Mouse (Mus musculus): ENCODE measurements at regions not wholly inside any gene's neighbourhood (a gene's known extent, or its start where the extent isn't known, plus 50 kb on each side); places are given as distances from the start of the nearest gene placed in this dataset.

DNA sequence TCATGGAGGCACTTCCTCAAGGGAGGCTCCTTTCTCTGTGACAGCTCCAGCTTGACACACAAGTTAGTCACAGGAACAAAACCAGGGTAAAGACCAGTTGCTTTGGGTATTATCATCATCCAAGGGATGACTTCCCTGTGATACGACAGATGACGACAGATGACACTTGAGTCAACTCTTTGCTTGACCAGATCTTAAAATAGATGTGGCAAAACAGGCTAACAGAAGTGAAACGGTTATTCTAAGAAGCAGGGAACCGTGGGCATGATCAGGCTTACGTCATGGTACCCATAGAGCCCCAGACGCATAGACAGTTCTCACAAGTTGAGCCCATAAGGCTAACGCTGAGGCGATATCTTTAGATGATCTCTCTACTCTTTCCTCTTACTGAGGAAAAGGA, 160.3 kb downstream of the Dyrk2 start:
- no peak for DNase-seq (ENCODE audit: low read depth, low spot score)

DNA sequence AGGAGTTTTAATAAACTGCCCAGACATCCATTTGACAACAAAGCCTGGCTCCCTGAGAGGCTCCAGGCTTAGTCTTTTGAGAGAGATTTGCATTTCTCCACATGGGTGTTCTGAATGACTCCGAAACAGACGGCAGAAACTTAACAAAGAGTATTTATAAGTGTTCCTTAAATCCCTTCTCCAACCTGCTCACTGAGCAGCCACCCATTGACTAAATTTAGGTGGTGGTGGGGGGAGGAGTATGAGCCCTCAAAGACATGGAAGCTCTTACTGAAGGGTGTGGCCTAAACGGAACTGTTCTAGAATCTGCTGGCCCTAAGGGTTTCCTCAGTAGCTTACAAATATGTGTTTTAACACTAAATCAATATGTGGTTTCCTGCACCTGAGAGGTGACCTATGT, 158.5 kb downstream of the Dyrk2 start:
- DNase-seq (ENCODE audit: low read depth, low spot score) = peak; percentile 12

DNA sequence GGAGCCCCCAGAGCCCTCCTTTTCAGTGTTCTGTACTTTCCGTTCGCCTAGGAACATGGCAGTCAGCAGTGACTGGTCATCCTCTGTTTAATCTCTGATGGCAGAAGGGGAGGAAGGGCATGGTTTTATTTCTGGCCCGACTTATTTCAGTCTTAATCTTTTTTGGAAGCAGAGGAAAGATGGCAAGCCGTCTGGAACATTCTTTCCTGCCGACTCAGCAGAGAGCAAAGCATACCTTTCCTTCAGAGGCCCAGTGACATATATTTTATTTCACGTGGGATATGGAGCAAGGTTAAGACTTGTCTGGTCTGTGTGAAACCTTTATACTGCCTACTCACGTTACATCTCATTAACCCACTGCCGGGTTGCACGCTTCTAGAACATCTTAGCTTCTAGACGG, 158.1 kb downstream of the Dyrk2 start:
- no peak for DNase-seq (ENCODE audit: low read depth, low spot score)

DNA sequence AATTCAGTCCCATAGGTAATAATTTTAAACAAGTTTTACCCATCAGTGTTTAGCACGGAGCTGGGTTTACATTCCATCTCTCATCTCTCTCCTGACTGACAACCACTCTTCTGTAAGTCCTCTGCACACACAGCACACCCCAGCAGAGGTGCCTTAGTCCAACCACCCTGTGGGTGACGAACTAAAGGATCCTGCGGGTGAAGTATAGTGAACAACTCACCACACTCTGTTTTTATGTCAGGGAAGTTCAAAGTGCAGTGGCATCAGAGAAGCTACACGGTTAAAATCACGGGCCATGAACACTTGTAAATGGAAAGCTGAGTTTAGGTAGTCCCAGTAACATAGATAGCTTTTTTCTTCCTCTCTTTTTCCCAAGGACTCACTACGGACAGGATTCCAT, 157.1 kb downstream of the Dyrk2 start:
- DNase-seq (ENCODE audit: low read depth, low spot score) = no peak

DNA sequence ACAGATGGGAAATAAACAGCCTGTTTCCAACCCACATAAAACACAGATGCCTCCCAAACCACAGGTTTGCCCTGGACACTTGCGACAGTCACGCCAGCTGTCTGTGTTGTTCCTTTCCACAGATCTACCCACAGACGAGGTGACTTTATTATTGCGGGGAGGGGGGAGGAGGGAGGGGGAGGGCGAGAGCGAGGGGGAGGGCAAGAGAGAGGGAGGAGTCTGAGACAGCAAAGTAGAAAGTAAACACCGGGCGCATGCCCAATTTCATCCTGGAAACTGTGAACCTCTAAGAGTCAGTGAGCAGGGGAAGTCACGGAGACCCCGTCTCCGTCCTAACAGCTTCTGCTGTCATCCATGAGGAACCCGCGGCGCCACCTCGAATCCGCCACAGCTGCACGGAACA, 155.8 kb downstream of the Dyrk2 start:
- no peak for DNase-seq (ENCODE audit: low read depth, low spot score)

DNA sequence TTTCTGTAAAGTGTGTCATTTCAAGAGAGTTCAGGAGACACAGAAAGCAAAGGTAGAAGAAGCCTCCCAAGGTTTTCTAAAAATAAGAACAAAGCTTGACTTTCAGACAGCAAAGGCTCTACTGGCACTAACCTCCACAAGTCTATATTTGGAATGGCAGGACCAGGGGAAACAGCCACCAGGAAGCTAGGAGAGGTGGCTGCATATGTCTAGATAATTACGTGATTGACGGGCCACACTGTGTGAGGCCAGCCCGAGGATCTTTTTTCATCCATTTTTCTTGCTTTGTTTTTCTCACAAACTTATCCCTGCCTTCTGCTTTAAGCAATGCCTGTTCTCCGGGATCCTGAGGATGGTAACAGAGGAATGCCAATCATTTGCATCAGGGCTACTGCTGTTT, 155.4 kb downstream of the Dyrk2 start:
- DNase-seq (ENCODE audit: low read depth, low spot score) = no peak

DNA sequence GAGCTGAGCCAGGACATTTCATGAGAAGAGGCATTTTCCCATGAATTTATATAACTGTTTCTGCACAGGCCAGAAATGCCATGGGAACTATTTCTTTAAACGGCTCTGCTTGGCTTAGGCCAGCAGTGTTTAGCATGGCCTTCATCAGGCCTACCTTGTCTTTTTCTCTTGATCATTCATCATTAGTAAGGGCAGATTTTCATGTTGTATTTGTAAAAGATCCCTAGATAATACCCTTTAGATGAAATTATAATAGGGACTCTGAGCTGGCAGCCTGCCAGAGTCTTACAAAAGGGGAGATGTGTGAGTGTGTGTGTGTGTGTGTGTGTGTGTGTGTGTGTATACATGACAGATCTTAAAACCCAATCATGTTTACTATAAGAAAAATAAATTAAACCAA, 149.4 kb downstream of the Dyrk2 start:
- no peak for DNase-seq (ENCODE audit: low read depth, low spot score)

DNA sequence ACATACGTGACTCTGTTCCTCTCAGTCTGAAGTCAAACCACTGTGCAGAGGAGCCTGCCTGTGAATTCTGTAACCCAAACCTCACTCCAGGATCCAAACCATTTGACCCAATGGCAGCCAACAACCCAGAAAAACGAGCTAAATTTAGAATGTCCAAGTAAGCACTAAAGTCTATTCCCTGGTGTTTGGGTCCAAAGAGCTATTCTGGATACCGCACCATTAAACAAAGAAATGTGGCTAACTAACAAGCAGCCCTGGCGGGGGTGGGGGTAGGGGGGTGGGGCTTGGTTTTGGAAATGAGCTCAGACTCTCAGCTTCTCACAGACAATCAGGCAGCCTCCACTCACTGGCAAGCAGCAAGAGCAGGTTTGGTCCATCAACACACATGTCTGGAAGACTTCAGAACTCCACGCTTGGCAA, 147.9 kb downstream of the Dyrk2 start:
- DNase-seq (ENCODE audit: low read depth, low spot score) = no peak

DNA sequence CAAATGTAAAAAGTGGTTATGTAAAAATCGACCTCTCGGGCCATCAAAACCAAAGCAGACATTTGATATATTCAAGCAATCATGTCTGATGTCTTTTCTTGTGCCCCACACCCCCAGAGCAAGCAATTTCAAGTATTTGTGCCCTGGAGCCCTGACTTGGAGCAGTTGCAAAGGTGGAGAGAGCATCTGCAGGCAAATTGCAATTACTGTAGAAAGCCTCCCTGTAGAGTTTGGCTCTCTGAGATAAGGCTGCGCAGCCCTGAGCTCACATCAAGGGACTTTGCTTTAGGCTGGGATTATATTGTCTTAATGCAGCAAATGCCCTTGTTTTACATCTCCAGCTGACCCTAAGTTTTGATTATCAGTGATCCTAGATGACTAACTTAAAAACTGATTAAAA, 147.3 kb downstream of the Dyrk2 start:
- DNase-seq (ENCODE audit: low read depth, low spot score) = no peak

DNA sequence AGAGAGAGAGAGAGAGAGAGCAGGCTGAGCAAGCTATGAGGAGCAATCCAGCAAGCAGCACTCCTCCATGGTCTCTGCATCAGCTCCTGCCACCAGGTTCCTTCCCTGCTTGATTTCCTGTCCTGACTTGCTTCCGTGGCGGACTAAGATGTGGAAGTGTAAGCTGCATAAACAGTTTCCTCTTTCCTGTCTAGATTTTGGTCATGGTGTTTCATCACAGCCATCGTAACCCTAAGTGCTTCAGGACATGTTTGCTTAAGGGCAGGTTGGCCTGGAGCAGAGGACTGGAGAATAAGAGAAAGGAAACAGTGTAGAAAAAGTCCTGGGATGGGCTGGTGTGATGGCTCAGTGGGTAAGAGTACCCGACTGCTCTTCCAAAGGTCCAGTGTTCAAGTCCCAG, 133.9 kb downstream of the Dyrk2 start:
- DNase-seq (ENCODE audit: low read depth, low spot score) = no peak

DNA sequence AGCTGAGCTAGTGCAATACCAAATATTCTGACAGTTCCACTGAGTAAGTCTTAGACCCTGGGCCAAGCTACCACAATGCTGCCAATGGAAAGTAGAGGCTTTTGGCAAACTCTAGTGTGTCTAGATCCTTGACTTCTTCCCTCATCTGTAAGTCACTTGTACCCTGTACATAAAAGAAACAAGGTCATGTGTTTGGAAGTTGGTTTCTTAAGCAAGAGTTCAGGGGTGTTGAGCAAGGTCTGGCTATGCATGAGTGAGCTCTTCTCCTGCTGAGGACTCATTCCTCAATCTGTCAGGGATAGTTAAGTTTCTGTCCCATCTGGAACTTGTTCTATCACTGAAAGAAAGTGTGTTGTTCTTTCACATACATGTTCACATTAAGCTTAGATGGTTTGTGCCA, 132.9 kb downstream of the Dyrk2 start:
- no peak for DNase-seq (ENCODE audit: low read depth, low spot score)

DNA sequence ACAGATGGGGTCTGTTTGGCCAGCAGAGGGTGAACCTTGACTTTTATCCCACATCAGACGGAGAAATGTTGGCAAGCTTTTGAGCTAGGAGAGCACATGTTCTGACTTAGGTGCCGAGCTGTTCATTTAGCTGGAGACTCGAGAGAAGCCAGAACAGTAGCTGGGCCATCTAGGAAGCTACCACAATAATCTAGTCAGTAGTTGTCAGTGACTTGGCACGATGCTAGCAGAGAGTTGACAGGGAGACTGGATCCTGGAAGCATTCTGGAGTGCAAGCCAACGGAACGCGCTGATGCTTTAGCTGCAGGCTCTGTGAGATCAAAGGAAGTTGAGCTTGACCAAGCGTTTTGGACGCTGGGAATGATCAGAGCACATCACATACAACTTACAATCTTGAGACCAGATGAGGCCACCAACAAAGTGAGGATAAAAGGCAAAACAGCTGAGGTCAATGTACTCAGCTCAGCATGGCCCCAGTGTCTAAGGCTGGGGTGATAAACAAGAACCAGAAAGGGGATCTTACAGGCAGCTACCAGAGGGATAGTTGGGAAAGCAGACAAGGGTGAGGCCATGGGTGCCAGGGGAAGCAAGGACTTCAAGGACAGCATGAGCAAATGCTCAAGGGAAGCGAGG, 130.0 kb downstream of the Dyrk2 start:
- DNase-seq (ENCODE audit: low read depth, low spot score) = no peak

DNA sequence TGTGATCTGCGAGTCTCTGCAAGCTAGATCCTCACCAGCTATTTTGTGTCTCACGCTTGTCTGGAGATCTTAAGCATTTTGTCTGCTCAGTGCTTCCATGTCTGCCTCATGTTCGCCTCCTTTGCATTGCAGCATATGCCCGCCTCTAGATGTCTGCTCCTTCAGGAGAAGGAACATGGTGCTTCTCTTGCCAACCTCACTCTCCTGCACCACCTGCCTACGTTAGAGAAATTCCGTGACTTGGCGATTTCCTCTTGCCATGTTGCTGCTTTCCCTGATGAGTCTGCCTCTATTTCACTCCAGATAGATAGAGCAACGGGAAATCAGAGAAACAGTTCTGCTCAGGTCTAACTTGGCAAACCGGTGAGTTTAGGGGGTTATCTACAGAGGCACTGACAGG, 126.2 kb downstream of the Dyrk2 start:
- DNase-seq (ENCODE audit: low read depth, low spot score) = no peak

DNA sequence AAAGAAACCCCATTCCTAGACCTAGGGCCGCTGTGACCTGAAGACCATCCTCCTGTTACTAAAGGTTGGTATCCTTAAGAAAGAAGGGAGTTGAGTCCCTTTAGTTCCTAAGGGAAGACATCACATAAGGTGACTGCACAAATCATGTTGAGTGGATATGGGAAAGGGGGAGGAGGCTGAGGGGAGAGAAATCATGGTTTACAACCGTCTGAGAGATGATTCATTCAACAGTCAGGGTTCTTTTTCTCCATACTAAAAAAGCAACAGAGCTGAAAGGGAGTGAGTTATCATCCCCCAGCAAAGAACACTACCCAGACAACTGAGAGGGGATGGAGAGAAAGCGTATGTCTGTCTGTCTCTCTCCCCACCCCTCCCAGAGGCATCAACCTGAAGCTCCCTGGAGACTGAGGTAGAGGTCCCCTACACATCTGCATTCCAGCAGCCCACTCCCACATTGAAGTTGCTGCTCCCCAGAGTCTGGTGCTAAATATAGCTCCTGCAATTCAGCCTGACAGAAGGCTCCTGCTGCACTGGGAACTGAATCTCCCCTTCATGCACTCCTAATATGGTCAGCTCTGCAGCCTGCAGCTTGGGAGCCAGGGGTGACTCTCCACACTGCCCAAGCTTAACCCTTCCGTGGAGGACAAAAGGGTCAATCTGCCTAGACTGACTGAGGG, 123.2 kb downstream of the Dyrk2 start:
- DNase-seq (ENCODE audit: low read depth, low spot score) = no peak

DNA sequence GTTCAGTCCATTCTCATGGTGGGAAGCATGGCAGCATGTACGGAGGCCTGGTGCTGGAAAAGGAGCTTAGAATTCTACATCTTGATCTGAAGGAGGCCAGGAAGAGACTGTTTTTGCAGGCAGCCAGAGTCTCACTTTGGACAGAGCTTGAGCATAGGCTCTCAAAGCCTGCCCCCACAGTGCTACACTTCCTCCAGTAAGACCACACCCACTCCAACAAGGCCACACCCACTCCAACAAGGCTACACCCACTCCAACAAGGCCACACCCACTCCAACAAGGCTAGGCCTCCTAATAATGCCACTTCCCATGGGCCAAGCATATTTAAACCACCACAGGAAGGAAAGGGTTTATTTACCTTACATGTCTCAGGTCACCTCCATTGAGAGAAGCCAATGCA, 121.0 kb downstream of the Dyrk2 start:
- DNase-seq (ENCODE audit: low read depth, low spot score) = no peak

DNA sequence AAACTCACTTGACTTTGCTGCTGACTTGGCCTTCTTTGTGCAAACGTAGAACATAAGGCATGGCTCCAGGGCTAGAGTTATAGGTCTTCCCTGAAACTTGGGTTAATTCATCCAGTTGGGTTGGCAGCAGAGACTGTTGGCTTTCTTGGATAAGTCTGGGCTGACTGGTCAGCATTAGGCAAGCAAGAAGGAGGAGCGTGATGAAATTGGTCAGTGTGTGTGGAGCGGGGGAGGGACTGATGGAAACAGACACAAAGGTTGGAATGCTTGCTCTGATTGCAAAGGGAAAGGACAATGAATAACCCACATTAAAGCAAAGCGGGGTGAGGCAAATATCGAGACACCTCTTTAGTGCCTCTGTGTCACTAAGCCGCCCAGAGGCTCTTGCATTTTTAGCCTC, 120.3 kb downstream of the Dyrk2 start:
- DNase-seq (ENCODE audit: low read depth, low spot score) = no peak

DNA sequence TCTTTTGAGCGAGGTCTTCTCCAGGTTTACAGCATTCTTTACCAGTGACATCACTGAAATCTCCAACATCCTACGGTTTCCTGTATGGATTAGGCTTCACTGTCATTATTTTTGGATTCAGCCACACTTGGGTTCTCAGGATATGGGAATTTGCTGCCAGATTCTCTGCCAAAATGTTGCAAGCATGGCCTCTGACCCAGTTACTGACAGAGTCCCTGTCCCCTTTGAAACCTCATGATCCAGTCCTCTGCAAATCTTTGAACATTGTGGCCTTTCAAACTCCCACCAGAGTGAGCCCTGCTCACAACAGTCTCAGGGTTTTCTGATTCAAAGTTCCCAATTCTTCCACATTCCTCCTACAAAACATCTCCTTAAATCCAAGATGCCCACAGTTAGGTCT, 118.9 kb downstream of the Dyrk2 start:
- no peak for DNase-seq (ENCODE audit: low read depth, low spot score)

DNA sequence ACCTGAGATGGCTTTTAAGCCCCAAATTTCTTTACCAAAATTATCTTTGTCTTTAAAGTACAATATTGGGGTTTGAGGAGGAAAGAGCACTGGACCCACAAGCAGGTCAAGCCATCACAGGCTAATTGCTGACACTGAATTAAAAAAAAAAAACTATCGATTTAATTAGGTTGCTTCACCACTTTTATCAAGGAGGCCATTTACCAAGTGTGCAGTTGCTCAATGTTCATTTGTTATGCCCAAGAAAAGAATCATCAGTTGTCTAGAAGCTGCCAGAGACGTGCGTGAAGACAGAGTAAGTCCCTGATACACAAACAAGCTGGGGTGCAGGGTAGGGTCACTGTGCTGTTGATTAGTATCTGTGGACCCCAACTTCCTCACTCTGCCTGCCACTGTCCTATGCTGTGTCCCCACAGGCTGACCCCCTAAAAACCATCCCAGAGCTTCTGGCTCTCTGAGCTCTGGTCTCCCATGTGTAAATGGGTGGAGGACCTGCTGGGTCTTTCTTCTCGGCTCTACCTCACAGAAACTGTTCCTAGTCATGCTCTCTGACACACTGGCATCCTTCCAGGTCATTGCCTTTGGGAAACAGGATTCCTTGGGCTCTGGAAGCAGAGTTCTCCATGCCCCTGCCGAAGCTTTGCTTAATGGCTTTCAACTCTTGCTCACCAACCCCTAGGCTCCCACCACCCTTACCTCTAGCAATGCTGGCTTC, 116.8 kb downstream of the Dyrk2 start:
- DNase-seq (ENCODE audit: low read depth, low spot score) = no peak

DNA sequence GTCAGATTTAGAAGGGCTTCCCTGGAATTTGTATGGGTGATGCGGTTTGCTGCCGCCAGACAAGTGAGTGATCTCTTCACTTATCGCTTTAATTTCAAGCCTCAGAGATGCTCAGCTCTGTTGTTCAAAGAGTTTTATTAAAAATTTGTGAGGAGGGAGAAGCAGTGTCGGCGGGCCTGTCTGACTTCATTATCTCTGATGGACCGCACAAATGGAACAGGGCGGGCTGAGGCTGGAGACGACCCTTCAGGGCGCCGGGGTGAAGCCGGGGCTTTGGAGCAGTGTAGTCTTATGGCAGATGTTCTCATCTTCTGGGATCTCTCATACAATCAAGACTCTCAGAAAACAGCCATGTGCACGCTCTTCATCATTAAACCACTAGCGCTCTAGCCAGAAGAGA, 115.2 kb downstream of the Dyrk2 start:
- no peak for DNase-seq (ENCODE audit: low read depth, low spot score)

DNA sequence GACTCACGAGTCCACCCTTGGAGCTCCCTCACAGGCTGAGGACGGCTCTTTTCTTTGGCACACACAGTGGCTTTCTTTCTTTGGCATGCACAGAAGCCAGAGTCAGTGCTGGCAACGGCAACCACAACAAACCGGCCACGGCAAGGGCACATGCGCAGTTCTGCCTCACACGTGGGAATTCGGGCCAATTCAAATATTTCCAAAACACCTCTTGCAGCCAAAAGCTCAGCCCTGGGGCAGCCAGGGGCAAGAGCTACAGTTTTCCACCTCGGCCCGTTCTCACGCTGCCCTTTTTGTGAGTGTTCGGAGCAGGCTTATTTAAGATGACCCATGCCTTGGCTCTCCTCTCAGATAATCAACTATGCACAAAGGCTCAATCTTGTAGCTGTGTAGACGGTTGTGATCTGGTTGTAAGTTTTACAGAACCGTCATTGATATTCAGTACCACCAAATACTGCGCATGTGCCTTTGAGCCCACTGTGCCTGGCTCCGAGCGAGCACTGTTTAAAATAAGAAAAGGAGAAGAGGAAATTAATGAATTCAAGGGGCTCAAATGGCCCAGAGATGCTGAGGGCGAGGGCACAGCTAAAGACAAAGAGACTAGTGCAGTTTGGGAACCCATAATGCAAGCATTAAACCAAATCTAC, 111.1 kb downstream of the Dyrk2 start:
- DNase-seq (ENCODE audit: low read depth, low spot score) = no peak

DNA sequence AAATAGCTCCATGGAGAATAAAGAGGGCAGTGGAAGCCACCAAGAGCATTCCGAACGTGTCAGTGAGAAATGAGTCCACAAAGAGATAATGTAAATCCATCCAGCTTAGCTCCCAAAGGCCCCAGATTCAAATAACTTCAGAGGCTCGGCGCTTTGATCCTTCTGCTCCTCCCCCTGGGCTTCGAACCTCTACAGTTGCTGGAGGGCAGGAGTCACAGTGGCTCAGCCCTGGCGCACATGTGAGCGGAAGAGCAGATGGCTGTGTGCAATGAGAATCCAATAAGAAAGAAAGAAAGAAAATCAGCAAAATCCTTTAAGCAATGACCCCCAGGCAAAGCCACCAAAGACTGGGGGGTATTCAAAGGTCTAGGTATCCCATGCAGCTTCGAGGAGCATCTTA, 109.6 kb downstream of the Dyrk2 start:
- DNase-seq (ENCODE audit: low read depth, low spot score) = no peak

DNA sequence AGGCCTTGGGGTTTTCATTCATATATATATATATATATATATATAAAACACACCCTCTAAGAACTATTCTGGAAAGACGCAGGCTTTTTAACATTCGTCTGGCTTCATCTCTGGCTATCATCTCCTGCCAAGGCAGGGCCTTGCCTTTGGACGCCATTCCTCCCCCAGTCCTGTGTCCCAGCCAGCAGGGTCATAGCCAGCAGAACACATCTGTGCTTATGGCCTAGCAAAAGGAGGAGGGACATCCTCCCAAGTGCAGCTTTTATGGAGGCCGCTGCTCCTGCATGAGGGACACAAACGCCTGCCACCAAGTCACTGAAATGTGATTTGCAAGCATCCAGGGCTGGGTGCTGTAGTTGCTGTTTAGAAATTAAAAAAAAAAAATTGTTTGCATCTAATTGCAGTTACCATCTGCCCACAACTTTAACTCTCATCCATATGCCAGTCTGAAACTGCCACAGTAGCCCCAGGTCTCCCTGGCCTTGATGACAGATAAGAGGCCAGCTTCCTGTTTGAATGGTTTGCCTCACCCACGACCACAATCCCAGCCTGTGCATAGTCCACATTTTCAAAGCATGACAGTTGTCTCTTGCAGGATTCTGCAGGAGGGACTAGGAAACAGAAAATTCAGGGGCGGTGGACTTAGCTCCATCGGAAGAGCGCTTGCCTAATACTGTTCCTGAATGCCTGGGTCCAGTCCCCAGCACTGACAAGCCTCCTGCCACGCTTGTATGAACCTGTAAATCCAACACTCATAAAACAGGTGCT, 108.7 kb downstream of the Dyrk2 start:
- no peak for DNase-seq (ENCODE audit: low read depth, low spot score)
